Mouse (Mus musculus) heart, embryonic 15.5 days (tissue): ENCODE measurements at regions not wholly inside any gene's neighbourhood (a gene's known extent, or its start where the extent isn't known, plus 50 kb on each side); places are given as distances from the start of the nearest gene placed in this dataset.

Experiments used
- ATAC-seq: fragments of 200-750 bp; cut with Nextera tagmentation; replicated peaks from 2 replicates; pipeline ENCODE4 v1.8.0; 2017; ENCODE audit warnings: low read depth, moderate TSS enrichment; ENCODE audit not compliant: insufficient number of reproducible peaks, insufficient read depth, low FRiP score
- H3K27ac ChIP-seq: fragments of 300-500 bp; sonication (generic); 2 replicates; pipeline ENCODE4 v1.5.1; 2015; ENCODE audit warnings: mild to moderate bottlenecking, inconsistent platforms
- H3K27me3 ChIP-seq: fragments of 300-500 bp; sonication (generic); 2 replicates; pipeline ENCODE4 v1.6.1; 2015; ENCODE audit warnings: inconsistent platforms
- H3K36me3 ChIP-seq: fragments of 300-500 bp; sonication (generic); 2 replicates; pipeline ENCODE4 v1.6.1; 2015; ENCODE audit warnings: mild to moderate bottlenecking, inconsistent platforms
- H3K4me1 ChIP-seq: fragments of 300-500 bp; sonication (generic); replicated peaks from 2 replicates; pipeline ENCODE4 v1.6.1; 2015; ENCODE audit warnings: inconsistent platforms
- H3K4me2 ChIP-seq: fragments of 300-500 bp; sonication (generic); 2 replicates; pipeline ENCODE4 v1.6.1; 2015; ENCODE audit warnings: inconsistent platforms, mild to moderate bottlenecking, moderate library complexity
- H3K4me3 ChIP-seq: fragments of 300-500 bp; sonication (generic); 2 replicates; pipeline ENCODE4 v1.5.1; 2015; ENCODE audit warnings: mild to moderate bottlenecking, inconsistent platforms
- H3K9ac ChIP-seq: fragments of 300-500 bp; sonication (generic); 2 replicates; pipeline ENCODE4 v1.6.1; 2015; ENCODE audit warnings: mild to moderate bottlenecking, inconsistent platforms
- H3K9me3 ChIP-seq: fragments of 300-500 bp; sonication (generic); replicated peaks from 2 replicates; pipeline ENCODE4 v1.6.1; 2016; ENCODE audit warnings: inconsistent platforms
- WGBS: fragments of 180-500 bp; shearing (Covaris S2); methylation state at CpG from one replicate; pipeline ENCODE4 v1.1.7; 2015; ENCODE audit warnings: mixed read lengths; 5-methylcytosine and 5-hydroxymethylcytosine counted together

GRCm38 (mm10) chr16:21296786-21297185, 92.2 kb downstream of the Ephb3 start:
- ATAC-seq, result no peak
- no peaks in the 10 kb centered on the region for H3K36me3 ChIP-seq
- H3K4me3 ChIP-seq, result no peak overlapping the region
- H3K27me3 ChIP-seq, result no peaks in the 10 kb centered on the region
- WGBS, result 62% methylated on average over 3 of the region's 3 CpGs
- H3K27ac ChIP-seq, result no peak overlapping the region
- peaks cover 43% of the 10 kb centered on the region for H3K4me1 ChIP-seq
- no peaks in the 10 kb centered on the region for H3K9me3 ChIP-seq
- H3K9ac ChIP-seq, result no peak overlapping the region
- H3K4me2 ChIP-seq, result no peak overlapping the region

- H3K27me3 ChIP-seq, result no peaks in the 10 kb centered on the region
- no peaks in the 10 kb centered on the region for H3K36me3 ChIP-seq
- no peak overlapping the region for H3K4me2 ChIP-seq
- WGBS, result 73% methylated on average over 7 of the region's 7 CpGs
- ATAC-seq, result no peak
- H3K4me3 ChIP-seq, result no peak overlapping the region
- peaks cover 29% of the 10 kb centered on the region for H3K4me1 ChIP-seq
- no peak overlapping the region for H3K27ac ChIP-seq
- no peaks in the 10 kb centered on the region for H3K9me3 ChIP-seq
- H3K9ac ChIP-seq, result no peak overlapping the region
Observed at GRCm38 (mm10) chr16:21298866-21299265, 94.3 kb downstream of the Ephb3 start.

- 90% methylated on average over 3 of the region's 3 CpGs for WGBS
- Histone ChIP-seq H3K9ac (no peak overlapping the region), H3K4me2 (no peak overlapping the region), H3K4me1 (peaks cover 7% of the 10 kb centered on the region), H3K27ac (no peak overlapping the region), H3K27me3 (no peaks in the 10 kb centered on the region), H3K36me3 (no peaks in the 10 kb centered on the region), H3K4me3 (no peak overlapping the region), H3K9me3 (no peaks in the 10 kb centered on the region)
- ATAC-seq, result no peak
Observed at GRCm38 (mm10) chr16:21305859-21306258, 101.3 kb downstream of the Ephb3 start.

- Histone ChIP-seq H3K9me3 (no peaks in the 10 kb centered on the region), H3K4me1 (peaks cover 18% of the 10 kb centered on the region), H3K27me3 (no peaks in the 10 kb centered on the region), H3K27ac (no peak overlapping the region), H3K36me3 (no peaks in the 10 kb centered on the region), H3K4me3 (no peak overlapping the region), H3K4me2 (no peak overlapping the region), H3K9ac (no peak overlapping the region)
- ATAC-seq, result no peak
- 78% methylated on average over 8 of the region's 8 CpGs for WGBS
Observed at GRCm38 (mm10) chr16:21308513-21308912, 104.0 kb downstream of the Ephb3 start.

- H3K27ac ChIP-seq, result peak overlapping the region; percentile 77
- H3K4me3 ChIP-seq, result peak overlapping the region; percentile 52
- H3K4me1 ChIP-seq, result peaks cover 28% of the 10 kb centered on the region
- H3K4me2 ChIP-seq, result peak overlapping the region; percentile 94
- H3K27me3 ChIP-seq, result no peaks in the 10 kb centered on the region
- peak; percentile 78 for ATAC-seq
- WGBS, result 6% methylated on average over 35 of the region's 35 CpGs
- H3K36me3 ChIP-seq, result no peaks in the 10 kb centered on the region
- H3K9me3 ChIP-seq, result no peaks in the 10 kb centered on the region
- H3K9ac ChIP-seq, result peak overlapping the region; percentile 68
Observed at GRCm38 (mm10) chr16:21310636-21311615, 106.4 kb downstream of the Ephb3 start.

- H3K36me3 ChIP-seq, result no peaks in the 10 kb centered on the region
- H3K4me1 ChIP-seq, result peaks cover 31% of the 10 kb centered on the region
- H3K4me3 ChIP-seq, result no peak overlapping the region
- H3K27me3 ChIP-seq, result no peaks in the 10 kb centered on the region
- no peaks in the 10 kb centered on the region for H3K9me3 ChIP-seq
- no peak for ATAC-seq
- H3K27ac ChIP-seq, result 0 out of 2 replicates have a peak overlapping the region, but pooled peaks have one; percentile 77
- H3K4me2 ChIP-seq, result no peak overlapping the region
- no peak overlapping the region for H3K9ac ChIP-seq
Observed at GRCm38 (mm10) chr16:21311781-21312180, 107.2 kb downstream of the Ephb3 start.

GRCm38 (mm10) chr16:21315751-21316151, 107.2 kb upstream of the Vps8 start:
- no peak overlapping the region for H3K9ac ChIP-seq
- H3K9me3 ChIP-seq, result no peaks in the 10 kb centered on the region
- H3K4me3 ChIP-seq, result no peak overlapping the region
- no peak; the same call in 1 of the 2 replicates for ATAC-seq
- H3K27me3 ChIP-seq, result no peaks in the 10 kb centered on the region
- H3K4me2 ChIP-seq, result no peak overlapping the region
- H3K27ac ChIP-seq, result no peak overlapping the region
- peaks cover 54% of the 10 kb centered on the region for H3K4me1 ChIP-seq
- H3K36me3 ChIP-seq, result no peaks in the 10 kb centered on the region
- 22% methylated on average over 6 of the region's 6 CpGs for WGBS

- Histone ChIP-seq H3K27ac (peak overlapping the region; percentile 55), H3K4me3 (no peak overlapping the region), H3K9me3 (no peaks in the 10 kb centered on the region), H3K4me1 (peaks cover 45% of the 10 kb centered on the region), H3K9ac (no peak overlapping the region), H3K36me3 (no peaks in the 10 kb centered on the region), H3K4me2 (no peak overlapping the region), H3K27me3 (no peaks in the 10 kb centered on the region)
- ATAC-seq, result no peak
- 57% methylated on average over 7 of the region's 7 CpGs for WGBS
Observed at GRCm38 (mm10) chr16:21318009-21318639, 104.8 kb upstream of the Vps8 start.

- no peak for ATAC-seq
- WGBS, result 42% methylated on average over 9 of the region's 9 CpGs
- Histone ChIP-seq H3K36me3 (no peaks in the 10 kb centered on the region), H3K4me2 (no peak overlapping the region), H3K4me3 (no peak overlapping the region), H3K27me3 (no peaks in the 10 kb centered on the region), H3K27ac (peak overlapping the region; percentile 55), H3K9me3 (no peaks in the 10 kb centered on the region), H3K4me1 (peaks cover 47% of the 10 kb centered on the region), H3K9ac (no peak overlapping the region)
Observed at GRCm38 (mm10) chr16:21318640-21319365, 104.1 kb upstream of the Vps8 start.

- WGBS, result 76% methylated on average over 2 of the region's 2 CpGs
- ATAC-seq, result no peak
- Histone ChIP-seq H3K36me3 (no peaks in the 10 kb centered on the region), H3K9me3 (no peaks in the 10 kb centered on the region), H3K4me2 (no peak overlapping the region), H3K4me1 (peaks cover 43% of the 10 kb centered on the region), H3K9ac (no peak overlapping the region), H3K27me3 (no peaks in the 10 kb centered on the region), H3K27ac (no peak overlapping the region), H3K4me3 (no peak overlapping the region)
Observed at GRCm38 (mm10) chr16:21320284-21320683, 102.6 kb upstream of the Vps8 start.
